Mouse (Mus musculus): ENCODE results near the gene 1700030J22Rik.
A peak's percentile ranks its signal among the peaks of the same experiment; 100 is the strongest.

Gene 1700030J22Rik

DNA sequence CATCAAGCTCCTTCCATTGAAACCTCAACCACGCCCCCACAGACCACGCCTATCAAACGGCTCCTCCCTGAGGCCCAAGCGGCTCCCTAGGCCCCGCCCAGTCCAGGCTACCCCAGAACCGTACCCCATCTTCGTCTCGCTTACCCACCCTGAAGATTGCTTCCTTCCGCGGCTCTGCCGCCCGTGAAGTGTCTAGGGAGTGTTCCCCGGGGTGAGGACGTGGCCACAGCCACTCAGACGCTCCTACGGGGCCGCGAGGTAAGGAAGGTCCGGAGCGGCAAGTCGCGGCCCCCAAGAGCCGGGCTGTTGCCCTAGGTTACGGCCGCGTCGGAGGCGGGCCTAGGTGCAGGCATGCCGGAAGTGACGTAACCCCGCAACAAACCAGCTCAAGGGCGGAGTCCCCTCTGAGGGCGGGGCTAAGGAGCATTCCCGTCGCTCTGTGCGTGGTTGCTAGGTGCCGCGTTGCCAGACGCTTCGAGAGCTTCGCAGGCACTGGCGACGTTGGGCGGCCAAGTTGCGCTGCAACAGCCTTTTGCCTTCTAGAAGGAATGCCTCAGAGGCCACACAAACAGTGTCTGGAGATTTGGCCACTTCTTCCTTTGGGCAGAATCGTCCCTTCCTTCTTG lies at the start of gene 1700030J22Rik:
TSS of gene 1700030J22Rik (minus strand) at position 329 of the 626 bp plus-strand sequence.
- peak; percentile 99 for DNase-seq

DNA sequence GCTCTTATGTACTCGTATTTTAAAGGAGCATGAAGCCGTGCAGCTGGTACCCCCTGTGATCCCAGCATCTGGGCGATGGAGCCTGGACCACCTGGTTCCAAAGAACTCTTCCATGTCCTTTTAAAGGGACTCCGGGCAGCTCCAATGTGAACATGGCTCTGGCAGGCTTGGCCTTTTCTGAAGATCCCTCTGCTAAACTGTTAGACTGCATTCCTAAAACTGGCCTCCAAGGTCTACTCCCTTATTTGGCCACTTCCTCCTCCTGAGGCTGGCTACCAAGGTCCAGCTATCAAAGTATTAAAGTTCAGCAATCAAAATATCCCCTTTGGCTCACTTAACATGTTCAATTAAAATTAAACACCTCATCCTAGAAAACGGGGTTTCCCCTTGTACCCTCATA lies 48.8 kb upstream of the 1700030J22Rik start:
- DNase-seq: no peak

DNA sequence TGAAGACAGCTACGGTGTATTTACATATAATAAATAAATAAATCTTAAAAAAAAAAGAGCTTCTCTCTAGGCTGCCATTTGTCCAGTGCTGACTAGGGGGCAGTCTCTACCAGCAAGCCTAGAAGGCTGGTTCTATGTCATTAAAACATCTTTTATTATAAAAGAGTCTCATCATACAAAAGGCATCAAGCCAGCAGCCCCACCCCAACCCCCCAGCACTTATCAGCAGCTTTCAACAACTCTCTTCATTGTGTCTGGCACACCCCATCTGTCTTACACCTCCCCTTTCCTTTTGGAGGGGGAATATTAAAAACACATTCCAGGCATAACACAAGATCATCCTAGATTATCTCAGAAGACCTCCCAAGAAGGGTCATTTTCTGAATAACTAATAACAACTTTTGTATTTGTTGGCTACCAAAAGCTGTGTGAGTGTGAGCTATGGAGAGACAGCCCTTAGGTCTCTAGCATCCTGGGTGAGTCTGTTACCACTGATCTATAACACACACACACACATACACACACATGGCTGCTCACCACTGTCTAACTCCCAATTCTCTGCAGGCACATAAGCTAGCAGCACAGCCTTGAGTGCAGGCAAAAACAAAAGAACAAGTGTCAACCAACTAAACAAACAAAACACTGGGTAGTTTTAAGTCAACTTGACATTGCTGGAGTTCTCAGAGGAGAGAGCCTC lies 43.7 kb upstream of the 1700030J22Rik start:
- DNase-seq: peak; percentile 43

DNA sequence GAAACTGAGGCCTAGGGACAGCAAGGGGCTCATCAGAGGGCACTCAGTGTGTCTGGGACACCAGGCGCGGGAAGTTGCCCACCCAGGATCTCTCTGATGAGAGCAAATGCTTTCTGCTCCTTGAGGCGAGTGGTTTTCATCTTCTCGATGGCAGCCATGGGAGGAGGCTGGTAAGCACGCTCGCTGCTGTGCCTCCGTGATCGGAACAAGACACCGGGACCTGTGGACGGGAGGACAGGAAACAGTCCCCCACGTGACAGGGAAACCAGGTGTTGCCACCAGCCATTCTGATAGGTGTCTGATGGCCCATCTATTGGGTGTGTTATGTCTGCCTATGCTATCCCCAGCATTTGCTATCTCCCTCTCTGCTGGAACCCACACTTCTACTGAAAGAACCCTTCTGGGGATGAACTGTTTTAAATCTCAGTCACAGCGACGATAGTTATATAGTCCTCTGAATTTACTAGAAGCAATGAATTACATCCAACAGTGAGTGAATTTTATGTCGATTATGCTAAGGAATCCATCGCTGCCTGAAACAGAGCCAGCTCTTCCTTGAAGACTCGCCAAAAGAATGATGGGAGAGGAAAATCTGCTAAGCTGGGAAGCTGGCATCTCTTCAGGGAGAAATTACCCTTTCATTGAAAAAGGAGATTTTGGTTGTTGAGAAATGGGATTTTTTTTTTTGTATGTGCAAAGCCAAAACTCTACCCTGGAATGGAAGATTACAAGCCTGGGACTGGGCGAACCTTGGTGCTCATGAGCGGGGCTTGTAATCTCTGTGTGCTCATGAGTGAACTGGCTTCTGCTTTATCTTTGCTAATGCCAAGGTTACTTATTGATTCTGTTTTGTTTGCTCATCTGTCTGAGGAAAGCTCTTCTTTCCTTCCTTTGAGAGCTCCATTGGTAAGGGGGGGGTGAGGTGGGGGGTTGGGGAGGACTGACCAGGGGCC lies 40.8 kb upstream of the 1700030J22Rik start:
- no peak for DNase-seq

DNA sequence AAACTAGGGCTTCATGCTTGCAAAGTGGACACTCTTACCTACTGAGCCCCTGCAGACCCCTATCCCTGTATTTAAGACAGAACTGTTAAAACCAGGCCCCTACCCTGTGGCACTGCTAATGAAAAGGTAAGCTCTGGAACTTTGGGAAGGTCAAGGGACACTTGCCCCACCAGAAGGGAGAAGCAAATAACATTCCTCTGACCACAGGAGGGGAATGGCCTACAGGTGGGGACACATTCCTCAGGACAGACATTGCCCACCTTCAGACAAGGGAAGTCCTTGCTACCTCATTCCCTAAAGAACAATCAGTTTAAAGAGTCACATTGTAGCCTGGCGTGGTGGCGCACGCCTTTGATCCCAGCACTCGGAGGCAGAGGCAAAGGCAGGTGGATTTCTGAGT lies 39.1 kb upstream of the 1700030J22Rik start:
- no peak for DNase-seq

DNA sequence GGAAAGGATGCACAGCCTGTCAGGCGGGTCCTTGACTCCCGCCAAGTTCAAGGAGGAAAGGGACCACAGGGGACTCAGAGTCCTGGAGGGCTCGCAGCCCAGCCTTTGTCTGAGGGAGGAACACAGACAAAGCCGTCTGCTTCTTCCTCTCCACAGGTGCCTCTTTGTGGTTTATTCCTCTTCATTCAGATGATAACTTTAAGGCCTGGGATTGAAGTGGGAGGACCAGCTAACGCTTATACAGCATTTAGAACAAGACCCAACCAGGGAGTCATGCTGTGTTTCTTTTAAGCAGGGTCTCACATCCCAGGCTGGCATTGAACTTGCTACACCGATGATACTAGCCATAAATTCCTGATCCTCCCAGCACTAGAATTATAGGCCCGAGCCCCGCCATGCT lies 38.2 kb upstream of the 1700030J22Rik start:
- DNase-seq: no peak

DNA sequence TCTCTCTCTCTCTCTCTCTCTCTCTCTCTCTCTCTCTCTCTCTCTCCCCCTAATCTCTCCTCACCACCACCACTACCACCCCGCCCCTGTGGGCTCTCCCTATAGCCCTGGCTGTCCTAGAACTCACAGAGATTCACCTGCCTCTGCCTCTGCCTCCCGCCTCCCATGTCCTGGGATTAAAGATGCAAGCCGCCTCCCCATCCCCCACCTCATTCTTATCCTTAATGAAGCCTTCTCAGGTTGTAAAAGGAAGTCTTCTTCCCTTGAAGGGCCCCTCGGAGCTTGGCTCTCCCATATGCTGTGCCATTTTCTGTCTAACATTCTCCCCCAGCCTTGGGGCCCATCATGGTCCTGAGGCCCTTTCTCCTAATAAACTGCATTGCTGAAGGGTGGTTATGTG lies 36.9 kb upstream of the 1700030J22Rik start:
- DNase-seq: no peak

DNA sequence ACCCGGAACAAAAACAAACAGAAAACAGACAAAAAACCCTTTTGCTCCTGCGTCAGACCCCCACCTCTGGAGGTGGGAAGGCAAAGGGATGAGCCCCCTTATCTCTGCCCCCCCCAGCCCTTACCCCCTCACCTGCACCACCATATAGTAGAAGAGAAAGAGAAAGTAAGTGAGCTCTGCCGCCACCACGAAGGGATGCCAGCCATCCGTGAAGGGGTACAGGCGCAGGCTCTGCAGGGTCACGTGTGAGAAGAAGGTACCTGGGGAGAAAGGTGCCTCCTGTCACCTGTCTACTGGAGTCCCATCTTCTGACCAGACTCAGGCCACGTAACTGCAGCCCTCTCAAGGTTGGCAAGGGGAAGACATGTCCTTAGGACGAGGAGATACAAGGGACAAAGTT lies 32.6 kb upstream of the 1700030J22Rik start:
- DNase-seq: no peak

DNA sequence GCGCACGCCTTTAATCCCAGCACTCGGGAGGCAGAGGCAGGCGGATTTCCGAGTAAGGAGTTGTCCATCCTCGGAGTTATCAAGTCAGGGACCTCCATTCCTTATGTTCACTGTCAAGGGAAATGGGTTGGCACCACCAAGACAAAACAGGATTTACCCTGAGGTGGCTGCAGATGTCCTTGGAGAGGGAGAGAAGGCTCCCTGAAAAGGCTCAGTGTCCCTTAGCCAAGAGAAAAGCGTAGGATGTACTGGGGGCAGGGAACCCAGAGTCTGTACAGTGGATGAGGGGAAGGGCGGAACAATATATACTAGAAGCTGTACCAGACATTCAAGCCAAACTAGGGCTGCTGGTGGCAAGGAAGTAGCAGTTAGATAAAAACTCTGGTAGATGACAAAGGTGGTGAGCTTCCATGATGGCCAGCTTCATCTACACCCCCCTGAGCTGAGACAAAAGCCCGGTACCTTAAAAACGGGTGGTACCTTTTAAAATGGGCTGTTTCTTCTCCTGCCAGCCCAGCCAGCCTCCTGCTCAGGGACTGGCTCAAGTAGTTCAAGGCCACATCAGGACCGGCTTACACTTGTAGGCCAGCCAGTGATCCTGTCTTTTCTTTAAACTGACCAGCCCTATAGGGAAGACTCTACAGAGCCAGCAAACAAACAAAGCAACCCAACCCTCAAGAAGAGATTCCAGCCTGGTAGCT lies 15.4 kb upstream of the 1700030J22Rik start:
- peak; percentile 5 for DNase-seq

DNA sequence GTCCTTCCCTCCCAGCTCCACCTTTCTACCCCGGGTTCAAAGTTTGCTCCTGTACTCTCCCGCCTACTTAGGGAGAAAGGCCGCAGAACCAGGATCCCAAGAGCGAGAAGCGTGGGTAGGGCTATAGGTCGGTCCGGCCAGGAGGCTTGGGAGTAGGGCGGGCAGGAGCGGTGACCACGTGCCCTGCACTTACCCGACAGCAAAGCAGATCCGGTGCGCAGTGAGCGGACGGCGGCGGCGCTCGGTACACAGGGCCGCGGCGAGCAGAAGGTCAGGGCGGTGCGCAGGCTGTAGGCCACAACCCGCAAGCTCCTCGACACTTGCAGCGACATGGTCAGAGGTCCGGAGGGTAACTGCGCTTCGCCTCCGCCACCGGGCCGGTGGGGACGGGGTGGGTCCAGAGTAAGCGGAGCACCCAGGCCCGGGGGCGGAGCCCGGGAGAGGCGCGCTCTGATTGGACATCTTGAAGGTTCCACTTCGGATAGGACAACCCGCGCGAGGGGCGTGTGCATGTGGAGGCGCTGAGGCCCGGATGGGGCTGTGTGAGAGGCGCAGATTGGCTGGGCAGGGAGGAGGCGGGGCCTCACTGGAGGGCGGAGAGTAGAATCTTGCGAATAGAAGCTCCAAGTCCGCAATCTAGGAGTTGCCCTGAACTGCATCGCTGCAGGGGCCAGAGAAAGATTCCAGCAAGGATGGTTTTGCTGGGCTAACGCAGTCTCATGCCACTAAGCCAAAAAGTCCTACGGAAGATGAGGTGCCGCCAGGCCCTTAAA lies 14.5 kb upstream of the 1700030J22Rik start, which contains the start of gene Gcsh:
TSS of gene Gcsh (minus strand) at position 443 of the 773 bp plus-strand sequence.
- peak; percentile 99 for DNase-seq

DNA sequence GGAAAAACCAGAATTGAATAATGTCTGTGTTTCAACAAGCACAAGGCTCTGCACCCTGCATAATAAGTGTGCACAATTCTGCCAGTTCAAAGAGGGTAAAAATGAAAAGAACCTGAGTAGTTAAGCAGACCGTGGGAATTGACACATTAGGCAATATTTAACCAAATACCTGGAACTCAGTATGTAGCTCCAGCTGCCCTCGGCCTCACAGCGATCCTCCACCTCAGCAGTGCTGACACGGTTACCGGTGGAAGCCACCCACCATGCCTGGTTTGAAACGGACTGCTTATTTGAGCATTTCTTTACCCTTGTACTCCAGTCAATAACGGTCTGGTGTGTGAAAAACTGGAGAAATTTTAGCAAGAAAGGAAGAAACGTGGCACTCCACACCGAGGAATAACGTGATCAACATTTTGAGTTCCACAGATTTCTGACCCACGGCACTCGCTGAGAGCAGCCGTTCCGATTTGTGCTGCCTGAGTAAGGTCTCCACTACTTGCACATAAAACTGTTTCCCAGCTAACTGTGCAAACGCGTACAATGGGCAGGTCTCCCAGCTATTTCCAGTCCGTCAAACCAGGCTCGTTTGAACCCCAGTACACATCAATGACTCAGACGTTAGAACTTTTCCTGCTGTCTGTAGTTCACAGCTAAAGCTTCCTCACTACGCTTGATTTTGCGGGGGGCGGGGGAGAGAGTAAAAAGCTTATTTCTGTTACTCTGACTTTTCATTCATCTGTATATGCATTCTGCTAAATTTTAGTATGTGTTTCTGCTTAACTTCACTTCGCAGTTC lies 13.6 kb upstream of the 1700030J22Rik start:
- DNase-seq: peak; percentile 70

DNA sequence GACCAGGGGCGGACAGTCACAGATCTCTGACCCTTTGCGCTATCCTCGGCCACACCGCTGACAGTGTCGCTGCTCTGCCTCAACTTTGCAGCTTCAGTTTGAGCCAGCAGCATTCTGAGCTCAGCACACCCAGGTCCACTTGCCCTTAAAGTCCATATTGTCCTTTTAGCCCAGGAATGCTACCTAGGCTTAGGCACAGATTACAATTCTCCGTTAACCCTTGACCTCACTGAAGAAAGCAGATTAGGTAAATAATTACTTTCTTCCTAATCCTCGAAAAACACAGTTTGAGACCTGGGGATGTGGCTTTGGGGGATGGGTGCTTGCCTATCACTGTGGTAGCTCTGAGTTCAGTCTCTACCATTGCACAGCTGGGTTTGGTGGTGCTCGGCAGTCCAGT lies 12.5 kb upstream of the 1700030J22Rik start:
- DNase-seq: peak; percentile 24

DNA sequence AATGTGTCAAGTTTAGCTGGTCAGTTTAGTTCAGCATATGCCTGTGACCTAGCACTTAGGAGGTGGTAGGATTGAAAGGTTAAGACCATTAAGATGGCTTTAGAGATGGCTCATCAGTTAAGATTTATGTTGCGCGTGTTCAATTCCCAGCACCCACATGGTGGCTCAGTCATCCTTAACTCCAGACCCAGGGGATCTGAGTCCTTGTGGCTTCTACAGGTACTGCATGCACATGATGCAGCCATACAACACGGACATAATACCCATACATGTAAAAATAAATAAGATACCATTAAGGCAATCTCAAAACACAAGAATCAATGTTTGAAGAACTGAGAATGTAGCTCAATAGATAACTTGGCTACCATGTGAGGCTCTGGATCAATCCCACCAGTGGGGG lies 11.1 kb upstream of the 1700030J22Rik start:
- DNase-seq: no peak

DNA sequence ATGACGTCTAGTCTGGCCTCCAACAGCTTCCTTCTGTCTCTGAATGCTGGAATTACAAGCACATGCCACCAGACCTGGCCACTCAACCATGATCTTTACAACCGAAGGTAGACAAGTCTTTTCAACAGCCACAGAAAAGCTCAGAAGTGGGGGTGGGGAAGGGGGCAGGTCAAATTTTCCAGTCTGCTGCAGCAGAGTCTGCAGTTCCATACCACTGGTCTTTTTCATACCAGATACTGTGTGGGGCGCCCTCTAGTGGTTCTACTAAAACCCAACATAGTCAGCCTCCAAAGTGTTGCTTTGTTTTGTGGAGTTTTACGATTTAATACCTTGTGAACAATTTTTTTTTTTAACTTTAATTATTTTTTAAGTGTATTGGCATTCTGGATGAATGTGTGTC lies 1.4 kb upstream of the 1700030J22Rik start:
- DNase-seq: peak; percentile 84

DNA sequence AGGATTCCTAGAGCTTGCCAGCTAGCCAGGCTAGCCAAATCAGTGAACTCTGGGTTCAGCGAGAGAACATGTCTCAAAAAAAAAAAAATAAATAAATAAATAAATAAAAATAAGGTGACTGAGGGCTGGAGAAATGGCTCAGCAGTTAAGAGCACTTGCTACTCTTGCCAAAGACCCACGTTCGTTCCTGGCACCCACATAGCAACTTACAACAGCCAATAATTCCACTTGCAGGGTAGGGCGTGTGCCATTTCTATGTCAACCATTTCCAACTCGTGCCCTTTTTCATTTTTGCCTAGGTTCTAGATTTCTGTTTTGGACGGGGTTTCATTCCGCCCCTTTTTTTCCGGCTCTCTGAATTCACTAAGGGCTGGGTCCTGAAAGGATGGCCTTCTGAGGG lies 707 bp downstream of the 1700030J22Rik start:
- DNase-seq: no peak

DNA sequence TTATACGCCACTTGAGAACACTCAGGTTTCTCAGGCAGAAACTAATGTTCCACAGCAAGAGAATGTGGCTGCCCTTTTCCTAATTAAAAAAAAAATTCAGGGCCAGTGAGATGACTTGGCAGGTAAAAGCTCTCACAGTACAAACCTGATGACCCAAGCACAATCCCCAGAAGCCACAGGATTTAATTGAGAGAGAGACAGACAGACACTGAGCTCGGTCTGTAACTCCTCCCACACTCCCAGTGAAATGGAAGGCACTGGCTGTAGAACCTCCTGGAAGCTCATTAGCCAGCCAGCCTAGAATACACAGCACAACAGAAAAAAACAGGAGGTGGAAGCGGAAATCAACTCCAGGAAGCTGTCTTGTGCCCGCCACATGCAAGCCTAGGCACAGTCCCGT lies 3.2 kb downstream of the 1700030J22Rik start:
- peak; percentile 28 for DNase-seq

DNA sequence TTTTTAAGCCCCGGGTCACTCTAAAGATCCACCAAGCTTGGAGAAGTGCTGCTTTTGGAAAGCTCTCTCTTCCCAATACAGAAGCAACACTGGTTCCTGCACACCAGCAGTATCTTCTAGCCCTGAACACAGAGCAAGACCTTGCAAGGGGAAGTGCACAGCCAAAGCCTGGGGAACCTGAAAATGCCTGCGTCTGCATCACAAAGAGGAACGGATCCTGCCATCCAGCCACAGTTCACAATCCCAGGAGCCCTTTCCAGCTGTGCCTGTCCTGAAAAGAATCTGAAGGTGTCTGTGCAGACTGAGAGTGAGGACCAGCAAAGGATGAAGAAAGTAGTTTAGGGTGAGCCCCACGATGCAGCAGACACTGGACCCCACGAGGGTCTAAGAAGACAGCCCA lies 3.7 kb downstream of the 1700030J22Rik start:
- no peak for DNase-seq

DNA sequence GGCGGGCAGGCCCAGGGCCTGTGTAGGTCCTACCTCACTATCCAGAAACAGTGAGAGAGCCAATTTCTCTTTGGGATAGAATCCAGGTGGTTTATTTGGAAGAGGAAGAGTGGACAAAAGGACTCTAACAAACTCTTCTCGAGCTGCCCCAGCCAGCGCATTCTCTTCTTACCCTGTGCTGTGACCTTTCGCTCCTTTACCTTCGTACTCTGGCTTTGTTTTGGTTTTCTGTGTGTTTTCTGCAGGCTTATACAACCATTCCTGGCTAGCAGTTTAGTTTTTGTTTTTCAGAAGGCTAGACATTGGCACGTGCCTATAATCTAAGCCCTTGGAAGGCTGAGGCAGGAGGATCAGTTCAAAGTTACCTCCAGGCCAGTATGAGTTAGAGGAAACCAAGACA lies 9.2 kb downstream of the 1700030J22Rik start:
- no peak for DNase-seq

DNA sequence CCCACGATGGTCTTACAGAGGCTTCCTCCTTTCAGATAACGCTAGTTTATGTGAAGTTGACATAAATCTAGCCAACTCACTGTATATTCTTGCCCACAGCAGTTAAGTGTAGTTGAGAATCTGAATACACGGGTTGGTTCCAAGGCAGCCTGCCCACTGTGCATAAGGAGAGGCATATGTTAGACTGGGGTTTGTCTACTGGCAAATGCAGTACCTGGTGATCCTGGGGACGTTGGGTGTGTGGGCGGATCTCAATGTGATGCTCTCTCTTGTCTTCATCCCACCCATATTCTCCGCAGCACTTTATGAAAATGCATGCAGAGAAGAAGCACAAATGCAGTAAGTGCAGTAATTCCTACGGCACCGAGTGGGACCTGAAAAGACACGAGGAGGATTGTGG lies 24.3 kb downstream of the 1700030J22Rik start:
- DNase-seq: no peak

DNA sequence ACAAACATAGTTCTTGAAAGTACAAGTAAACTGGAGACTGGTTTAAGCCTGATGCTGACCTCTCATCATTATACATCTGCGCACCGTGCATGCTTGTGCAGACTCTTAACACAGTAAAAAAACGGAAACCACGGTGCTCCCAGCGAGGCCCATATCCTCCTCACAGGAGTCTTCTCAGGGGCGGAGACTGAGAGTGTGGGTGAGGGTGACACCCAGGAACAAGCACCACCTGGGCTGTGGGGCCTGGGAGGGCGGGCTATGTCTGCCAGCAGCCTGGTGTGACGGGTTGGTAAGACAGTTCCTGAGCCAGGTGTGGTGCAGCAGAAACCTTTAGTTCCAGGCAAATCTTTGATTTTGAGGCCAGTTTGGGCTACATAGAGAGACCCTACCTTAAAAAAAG lies 26.3 kb downstream of the 1700030J22Rik start:
- no peak for DNase-seq

DNA sequence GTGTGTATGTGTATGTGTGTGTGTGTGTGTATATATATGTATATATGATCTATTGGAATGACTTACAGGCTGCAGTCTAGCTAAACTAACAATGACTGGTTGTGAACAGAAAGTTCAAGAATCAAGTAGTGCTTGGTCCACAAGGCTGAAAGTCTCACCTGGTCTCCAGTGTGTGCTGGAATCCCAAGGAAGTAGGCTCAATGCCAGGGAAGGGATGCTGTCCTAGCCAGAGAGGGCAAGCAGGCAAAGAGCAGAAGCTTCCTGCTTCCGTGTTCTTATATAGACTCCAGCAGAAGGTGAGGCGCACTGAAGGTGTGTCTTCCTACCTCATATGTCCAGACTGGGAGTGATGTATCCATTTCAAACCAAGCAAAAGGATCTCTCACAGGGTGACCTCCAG lies 27.0 kb downstream of the 1700030J22Rik start:
- DNase-seq: no peak
